Mouse (Mus musculus): ENCODE data around the gene Rai1. TPM values are rescaled to one million over a fixed set of nuclear protein-coding genes. Genes with fewer than 3 reads are reported as not detected.

Rai1 gene
- polyA plus RNA-seq, 1 experiment from 2014 or later = 11.6 TPM

DNA sequence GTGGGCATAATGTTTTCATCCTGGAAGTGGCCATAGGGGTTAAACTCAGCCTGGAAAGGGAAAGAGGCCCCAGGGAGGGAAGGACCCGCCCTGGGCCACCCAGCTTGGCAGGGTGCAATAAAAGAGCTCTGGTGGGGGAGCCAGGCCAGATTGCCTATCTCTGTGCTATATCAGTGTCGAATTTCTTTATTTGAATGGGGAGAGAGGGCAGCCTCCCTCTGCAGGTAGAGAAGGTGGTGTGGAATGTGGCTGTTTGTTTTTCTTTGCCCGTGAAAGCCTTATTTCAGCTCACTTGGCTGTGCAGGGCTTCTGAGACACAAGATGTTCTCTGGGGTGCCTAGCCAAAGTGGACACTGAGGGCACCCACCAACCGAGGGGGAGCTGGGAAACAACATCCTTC, 8.8 kb downstream of the Rai1 start:
- H3K27ac ChIP-seq = peak overlapping the region; percentile 93
- H3K4me2 ChIP-seq = peak overlapping the region; percentile 93
- peaks cover 91% of the 10 kb centered on the region for H3K4me1 ChIP-seq
- WGBS (ENCODE audit: insufficient replicate concordance) = 9% methylated on average over 4 of the region's 4 CpGs
- peak overlapping the region; percentile 86 for H3K9ac ChIP-seq
- H3K36me3 ChIP-seq = no peaks in the 10 kb centered on the region
- H3K4me3 ChIP-seq = peak overlapping the region; percentile 68
- no peaks in the 10 kb centered on the region for H3K9me3 ChIP-seq (replicated peaks)
- H3K27me3 ChIP-seq (replicated peaks) = no peaks in the 10 kb centered on the region
- no peak for ATAC-seq

DNA sequence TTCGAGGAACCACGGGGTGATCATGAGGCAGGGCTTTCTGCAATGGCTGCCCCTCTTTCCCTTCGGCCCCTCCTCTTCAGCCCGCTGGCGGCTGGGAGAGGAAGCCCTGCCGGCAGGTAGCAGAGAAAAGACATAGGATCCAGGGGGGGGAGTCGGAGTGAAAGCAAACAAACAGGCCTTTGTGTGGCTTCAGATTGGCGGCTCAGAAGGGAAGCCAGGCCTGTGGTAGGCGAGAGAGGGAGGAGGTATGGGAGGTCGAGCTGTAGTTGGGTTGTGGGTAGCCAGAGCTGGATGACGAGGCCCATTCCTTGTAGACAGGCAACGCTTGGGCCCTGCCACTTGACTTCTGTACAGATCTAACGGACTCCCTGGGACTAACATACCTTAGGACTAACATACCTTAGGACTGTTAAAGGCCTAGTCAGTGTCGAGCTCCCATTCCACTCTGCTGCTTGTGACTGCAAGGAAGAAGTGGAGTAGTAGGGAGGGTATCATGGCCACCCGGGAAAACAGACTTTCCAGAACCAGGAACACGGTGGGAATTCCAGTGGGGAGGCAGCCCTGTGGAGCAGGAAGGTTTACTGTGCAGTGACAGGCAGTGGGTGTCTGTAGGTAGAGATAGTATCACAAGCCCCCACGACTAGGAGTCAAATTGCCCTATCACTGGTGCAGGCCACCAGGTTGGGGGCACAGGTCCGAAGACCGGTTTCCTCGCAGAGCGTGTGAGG, 9.6 kb downstream of the Rai1 start:
- Histone ChIP-seq H3K4me2 (peak overlapping the region; percentile 93), H3K4me3 (peak overlapping the region; percentile 68), H3K27ac (peak overlapping the region; percentile 93), H3K9ac (peak overlapping the region; percentile 86), H3K4me1 (peaks cover 89% of the 10 kb centered on the region), H3K36me3 (no peaks in the 10 kb centered on the region), H3K27me3 (replicated peaks) (no peaks in the 10 kb centered on the region), H3K9me3 (replicated peaks) (no peaks in the 10 kb centered on the region)
- WGBS (ENCODE audit: insufficient replicate concordance) = 1% methylated on average over 21 of the region's 21 CpGs
- ATAC-seq = peak; percentile 14

DNA sequence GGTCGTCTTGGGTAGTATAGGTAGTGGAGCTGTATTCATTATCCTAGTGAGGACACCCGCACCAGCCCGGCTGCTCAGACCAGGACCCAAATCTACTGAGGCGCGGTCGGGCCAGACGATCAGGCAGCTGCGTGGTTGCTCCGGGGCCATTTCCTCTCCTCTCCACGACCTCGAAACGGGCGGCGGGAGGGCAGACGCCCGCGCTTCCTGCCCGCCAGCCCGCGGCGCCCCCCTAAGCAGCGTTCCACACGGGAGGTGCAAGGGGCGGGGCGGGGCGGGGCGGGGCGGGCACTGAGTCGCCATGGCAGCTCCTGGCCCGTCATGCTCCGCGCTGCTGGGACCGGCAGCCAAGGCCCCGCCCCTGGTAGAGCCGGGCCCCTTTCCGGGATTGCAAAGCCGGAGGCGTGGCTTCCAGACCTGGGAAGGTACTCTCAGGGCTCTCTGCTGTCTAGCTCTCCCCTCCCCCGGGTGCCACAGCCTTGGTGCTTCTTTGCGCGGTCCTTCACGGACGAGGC, 10.3 kb downstream of the Rai1 start:
- peak overlapping the region; percentile 93 for H3K27ac ChIP-seq
- peak overlapping the region; percentile 68 for H3K4me3 ChIP-seq

DNA sequence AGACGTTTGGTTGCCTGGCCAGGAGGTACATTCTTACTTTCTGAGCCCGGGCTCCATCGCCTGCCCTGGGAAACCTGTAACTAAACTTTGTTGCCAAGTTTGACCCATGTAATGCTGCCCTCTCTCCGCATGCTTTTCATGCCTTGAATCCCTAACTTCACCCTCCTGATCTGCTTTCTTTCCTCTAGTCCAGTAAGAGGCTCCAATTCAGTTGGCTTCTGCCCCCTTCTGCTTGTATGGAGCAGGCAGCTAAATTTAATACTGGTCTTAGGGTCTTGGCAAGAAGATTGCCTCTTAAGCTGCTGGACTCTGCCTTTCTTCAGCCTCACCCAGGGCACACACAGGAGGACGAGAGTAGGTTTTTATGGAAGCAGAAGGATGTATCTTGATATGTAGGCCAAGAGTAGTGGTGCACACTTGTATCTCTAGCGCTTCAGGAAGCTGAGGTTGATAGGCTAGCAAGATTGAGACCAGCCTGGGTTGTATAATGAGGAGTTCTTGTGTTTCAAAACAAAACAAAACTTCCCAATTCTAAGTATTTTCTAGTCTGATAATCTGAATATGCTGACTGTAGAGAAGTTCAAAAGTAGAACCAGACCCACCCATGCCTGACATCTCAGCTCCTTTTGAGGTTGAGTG, 10.9 kb downstream of the Rai1 start:
- H3K4me3 ChIP-seq = peak overlapping the region; percentile 68
- H3K27me3 ChIP-seq (replicated peaks) = no peaks in the 10 kb centered on the region
- H3K27ac ChIP-seq = peak overlapping the region; percentile 93
- peak overlapping the region; percentile 86 for H3K9ac ChIP-seq
- peak overlapping the region; percentile 93 for H3K4me2 ChIP-seq
- H3K9me3 ChIP-seq (replicated peaks) = no peaks in the 10 kb centered on the region
- 16% methylated on average over 6 of the region's 6 CpGs for WGBS (ENCODE audit: insufficient replicate concordance)
- H3K4me1 ChIP-seq = peaks cover 89% of the 10 kb centered on the region
- ATAC-seq = 0 out of 2 replicates have a peak, but pooled peaks have one; percentile 1
- no peaks in the 10 kb centered on the region for H3K36me3 ChIP-seq

More for the DNA sequence above, 10.3 kb downstream of the Rai1 start:
- Histone ChIP-seq H3K4me1 (peaks cover 89% of the 10 kb centered on the region), H3K9me3 (replicated peaks) (no peaks in the 10 kb centered on the region), H3K4me2 (peak overlapping the region; percentile 93), H3K27me3 (replicated peaks) (no peaks in the 10 kb centered on the region), H3K36me3 (no peaks in the 10 kb centered on the region), H3K9ac (peak overlapping the region; percentile 86)
- WGBS (ENCODE audit: insufficient replicate concordance) = under 1% methylated on average over 43 of the region's 43 CpGs
- ATAC-seq = peak; percentile 95

DNA sequence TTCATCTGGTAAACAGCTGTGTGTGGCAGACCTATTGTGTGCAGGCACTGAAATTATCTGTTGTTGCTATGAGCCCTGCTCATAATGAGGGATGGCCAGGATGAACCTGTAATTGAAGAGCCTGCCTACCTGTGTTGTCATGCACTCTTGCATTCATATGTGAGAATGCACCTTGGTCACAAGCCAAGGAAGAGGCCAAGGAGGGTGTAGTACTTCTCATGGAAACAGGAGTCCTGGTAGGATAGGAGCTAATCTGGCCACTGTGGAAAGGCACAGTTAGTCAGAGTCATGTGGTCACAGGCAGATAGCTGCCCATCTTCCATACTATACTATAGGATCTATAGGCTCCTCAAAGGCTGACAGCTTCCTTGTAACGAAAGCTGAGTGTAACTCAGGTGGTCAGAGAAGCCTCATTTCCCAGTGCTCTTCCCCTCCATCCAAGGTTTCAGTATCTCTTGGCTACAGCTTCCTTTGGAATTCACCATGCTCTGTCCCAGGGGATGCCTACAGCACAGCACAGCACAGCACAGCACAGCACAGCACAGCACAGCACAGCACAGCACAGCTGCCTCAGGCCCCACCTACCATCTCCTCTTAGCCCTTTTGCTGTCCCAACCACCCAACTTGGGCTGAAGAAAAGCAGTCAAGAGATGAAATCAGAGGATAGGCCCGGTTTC, 15.9 kb downstream of the Rai1 start:
- Histone ChIP-seq H3K4me1 (peaks cover 77% of the 10 kb centered on the region), H3K4me3 (no peak overlapping the region), H3K4me2 (no peak overlapping the region), H3K27ac (no peak overlapping the region), H3K9me3 (replicated peaks) (no peaks in the 10 kb centered on the region), H3K27me3 (replicated peaks) (no peaks in the 10 kb centered on the region), H3K9ac (no peak overlapping the region), H3K36me3 (no peaks in the 10 kb centered on the region)
- 69% methylated on average over 2 of the region's 2 CpGs for WGBS (ENCODE audit: insufficient replicate concordance)
- no peak for ATAC-seq

DNA sequence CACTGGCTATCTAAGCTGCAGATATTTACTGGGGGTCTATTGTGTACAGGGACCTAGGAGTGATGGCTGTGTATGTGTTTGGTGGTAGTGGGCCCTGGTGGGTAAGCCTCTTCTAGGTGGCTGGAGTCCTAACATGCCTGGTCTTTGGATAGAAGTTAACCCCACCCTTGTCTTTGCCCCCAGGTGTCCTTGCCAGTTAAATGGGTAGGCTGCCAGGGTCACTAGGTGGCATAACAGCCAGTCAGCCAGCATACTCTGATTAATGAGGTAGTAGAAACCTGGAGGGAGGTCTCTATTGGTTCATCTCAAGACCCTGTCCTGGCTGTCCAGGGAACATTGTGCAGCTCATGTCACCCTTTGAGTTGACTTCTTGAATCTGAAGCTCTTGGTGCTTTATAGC, 17.8 kb downstream of the Rai1 start:
- peaks cover 77% of the 10 kb centered on the region for H3K4me1 ChIP-seq
- no peaks in the 10 kb centered on the region for H3K27me3 ChIP-seq (replicated peaks)

DNA sequence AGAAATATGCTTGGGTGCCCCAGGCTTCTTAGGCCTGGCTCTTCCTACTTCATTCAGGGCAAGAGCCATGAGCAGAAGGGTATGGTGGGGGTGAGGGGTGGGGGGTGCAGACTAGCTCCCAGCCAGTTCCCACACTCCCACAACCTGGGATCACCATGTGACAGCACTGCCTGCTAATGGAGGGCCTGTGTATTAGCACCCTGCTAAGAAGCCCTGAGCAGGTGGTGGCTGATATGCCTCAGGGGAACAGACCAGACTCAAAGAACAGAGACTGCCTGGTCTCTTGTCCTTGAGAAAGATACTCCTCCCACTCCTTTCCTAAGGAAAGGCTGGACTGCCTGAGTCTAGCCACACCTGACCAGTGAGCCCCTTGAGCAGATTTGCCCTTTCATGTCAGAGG, 22.2 kb downstream of the Rai1 start:
- Histone ChIP-seq H3K9ac (no peak overlapping the region), H3K27ac (no peak overlapping the region), H3K9me3 (replicated peaks) (no peaks in the 10 kb centered on the region), H3K27me3 (replicated peaks) (no peaks in the 10 kb centered on the region), H3K4me2 (no peak overlapping the region), H3K4me1 (peaks cover 54% of the 10 kb centered on the region), H3K4me3 (no peak overlapping the region), H3K36me3 (peaks cover 6% of the 10 kb centered on the region; the same call in 1 of the 2 replicates)
- ATAC-seq = no peak

More for the DNA sequence above, 17.8 kb downstream of the Rai1 start:
- no peak overlapping the region for H3K27ac ChIP-seq
- H3K9ac ChIP-seq = no peak overlapping the region
- no peaks in the 10 kb centered on the region for H3K9me3 ChIP-seq (replicated peaks)
- no peak overlapping the region for H3K4me2 ChIP-seq
- ATAC-seq = no peak
- H3K36me3 ChIP-seq = no peaks in the 10 kb centered on the region
- H3K4me3 ChIP-seq = no peak overlapping the region

DNA sequence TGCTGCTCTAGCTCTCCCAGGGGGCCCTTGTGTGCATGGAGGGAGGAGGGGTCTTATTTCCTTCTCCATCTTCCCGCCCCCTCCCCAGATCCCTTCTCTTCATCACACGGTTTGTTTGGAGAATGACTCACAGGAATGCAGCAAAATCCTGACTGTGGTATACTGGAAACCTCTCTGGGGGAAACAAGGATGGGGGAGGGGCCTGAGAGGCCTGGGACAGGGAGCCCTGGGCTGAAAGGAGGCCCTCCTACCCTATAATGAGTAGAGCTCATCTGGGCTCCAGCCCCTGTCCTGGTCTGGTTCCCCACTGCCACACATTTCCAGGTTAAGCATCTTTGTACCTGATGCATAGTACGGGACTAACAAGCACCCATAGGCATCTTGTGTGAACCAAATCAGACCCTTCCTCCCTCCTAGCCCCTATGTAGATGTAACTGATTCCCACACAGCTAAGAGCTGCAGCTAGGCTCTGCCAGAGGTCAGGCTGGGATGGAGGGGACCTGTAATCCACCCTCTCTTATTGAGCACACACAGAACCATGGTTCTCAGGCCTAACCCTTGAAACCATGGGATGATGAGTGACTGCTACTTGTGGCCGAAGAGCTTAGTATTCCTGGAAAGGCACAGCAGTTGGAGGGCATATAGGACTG, 23.2 kb downstream of the Rai1 start:
- ATAC-seq = peak; percentile 38; the same call in 1 of the 2 replicates
- peaks cover 6% of the 10 kb centered on the region; the same call in 1 of the 2 replicates for H3K36me3 ChIP-seq

DNA sequence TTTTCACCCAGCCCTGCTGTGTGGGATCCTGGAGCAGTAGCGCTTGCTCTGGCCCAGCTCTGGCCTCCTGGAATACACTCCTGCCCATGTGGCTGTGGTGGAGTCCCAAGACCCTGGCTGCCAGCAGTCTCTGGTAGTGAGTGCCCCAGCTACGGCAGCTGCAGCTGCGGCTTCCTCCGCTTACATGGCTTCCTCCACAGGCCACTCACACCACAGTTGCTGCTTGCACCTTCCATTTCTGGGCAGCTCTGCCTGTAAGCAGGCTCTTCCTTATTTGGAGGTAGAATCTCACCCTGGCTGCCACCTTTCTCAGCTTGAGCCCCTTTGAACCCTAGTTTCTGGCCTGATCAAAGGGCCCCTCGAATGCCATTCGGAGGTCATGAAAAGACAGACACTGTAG, 25.7 kb downstream of the Rai1 start:
- no peak overlapping the region for H3K9ac ChIP-seq
- H3K4me1 ChIP-seq = peaks cover 66% of the 10 kb centered on the region
- 65% methylated on average over 6 of the region's 6 CpGs for WGBS (ENCODE audit: insufficient replicate concordance)
- H3K4me3 ChIP-seq = no peak overlapping the region
- peaks cover 6% of the 10 kb centered on the region; the same call in 1 of the 2 replicates for H3K36me3 ChIP-seq
- H3K9me3 ChIP-seq (replicated peaks) = no peaks in the 10 kb centered on the region
- H3K27me3 ChIP-seq (replicated peaks) = no peaks in the 10 kb centered on the region
- H3K27ac ChIP-seq = no peak overlapping the region
- H3K4me2 ChIP-seq = no peak overlapping the region
- ATAC-seq = no peak

More for the DNA sequence above, 23.2 kb downstream of the Rai1 start:
- Histone ChIP-seq H3K27ac (no peak overlapping the region), H3K27me3 (replicated peaks) (no peaks in the 10 kb centered on the region), H3K9me3 (replicated peaks) (no peaks in the 10 kb centered on the region), H3K4me1 (peaks cover 60% of the 10 kb centered on the region), H3K4me2 (no peak overlapping the region), H3K9ac (no peak overlapping the region), H3K4me3 (no peak overlapping the region)
- WGBS (ENCODE audit: insufficient replicate concordance) = 56% methylated on average over 4 of the region's 4 CpGs

DNA sequence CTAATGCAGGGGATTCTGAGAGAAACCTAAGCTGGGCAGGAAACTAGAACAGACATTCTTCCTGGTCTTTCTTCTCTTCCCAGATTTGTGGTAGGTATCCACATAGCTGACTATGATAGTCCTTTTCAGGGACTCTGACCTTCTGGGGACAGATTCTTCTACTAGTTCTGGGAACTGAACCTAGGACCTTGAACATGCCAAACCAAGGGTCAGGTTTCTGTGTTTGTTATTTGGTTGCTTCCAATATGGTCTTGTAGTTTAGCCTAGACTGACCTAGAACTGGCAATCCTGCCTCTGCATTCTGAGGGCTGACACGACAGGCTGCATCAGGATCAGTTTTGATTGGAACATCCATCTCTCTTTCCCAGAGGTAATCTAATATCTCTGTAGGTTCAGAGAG, 27.2 kb downstream of the Rai1 start:
- WGBS (ENCODE audit: insufficient replicate concordance) = 60% methylated on average over 1 of the region's 1 CpGs
- no peaks in the 10 kb centered on the region for H3K27me3 ChIP-seq (replicated peaks)
- ATAC-seq = no peak
- H3K4me3 ChIP-seq = no peak overlapping the region
- H3K27ac ChIP-seq = no peak overlapping the region
- no peak overlapping the region for H3K4me2 ChIP-seq
- peaks cover 54% of the 10 kb centered on the region for H3K4me1 ChIP-seq
- H3K36me3 ChIP-seq = peaks cover 6% of the 10 kb centered on the region; the same call in 1 of the 2 replicates
- H3K9me3 ChIP-seq (replicated peaks) = no peaks in the 10 kb centered on the region
- H3K9ac ChIP-seq = no peak overlapping the region

DNA sequence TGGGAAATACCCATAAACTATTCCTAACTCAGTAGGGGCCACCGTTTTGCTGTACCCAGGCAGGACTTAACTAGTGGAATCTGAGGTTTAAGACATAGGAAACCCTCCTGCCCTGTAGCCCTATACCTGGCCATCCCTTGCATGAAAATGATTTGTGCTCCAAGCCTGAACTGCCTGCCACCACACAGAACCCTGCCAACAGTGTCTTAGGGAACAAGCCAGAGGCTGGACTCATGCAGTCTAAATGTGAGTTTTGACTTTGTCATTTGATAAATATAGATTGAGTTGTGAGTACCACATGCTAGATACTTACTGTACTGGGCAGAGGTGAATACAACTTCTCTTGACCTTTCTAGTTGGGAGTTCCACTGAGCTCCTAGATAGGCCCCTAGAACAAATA, 31.7 kb downstream of the Rai1 start:
- no peak overlapping the region for H3K27ac ChIP-seq
- ATAC-seq = no peak
- H3K4me3 ChIP-seq = no peak overlapping the region
- H3K4me1 ChIP-seq = peaks cover 67% of the 10 kb centered on the region
- WGBS (ENCODE audit: insufficient replicate concordance) = 73% methylated on average over 1 of the region's 1 CpGs
- H3K9me3 ChIP-seq (replicated peaks) = no peaks in the 10 kb centered on the region
- no peak overlapping the region for H3K4me2 ChIP-seq
- no peak overlapping the region for H3K9ac ChIP-seq
- peaks cover 28% of the 10 kb centered on the region for H3K27me3 ChIP-seq (replicated peaks)
- no peaks in the 10 kb centered on the region for H3K36me3 ChIP-seq

DNA sequence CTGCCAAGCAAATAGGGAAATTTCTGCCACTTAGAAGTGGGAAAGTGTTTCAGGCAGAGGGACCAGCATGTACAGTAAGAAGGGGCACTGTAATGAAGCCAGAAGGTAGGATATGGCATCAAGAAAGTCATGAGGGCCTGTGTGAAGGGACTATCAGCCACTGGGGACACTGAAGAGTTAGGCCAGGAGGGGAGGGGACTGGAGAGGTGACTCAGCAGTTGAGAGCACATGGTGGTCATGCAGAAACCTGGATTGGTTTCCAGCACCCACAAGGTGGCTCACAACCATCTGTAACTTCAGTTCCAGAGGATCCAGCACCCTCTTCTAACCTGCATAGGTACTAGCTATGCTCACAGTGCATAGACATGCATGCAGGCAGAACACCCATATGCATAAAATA, 32.4 kb downstream of the Rai1 start:
- no peaks in the 10 kb centered on the region for H3K9me3 ChIP-seq (replicated peaks)
- no peak overlapping the region for H3K4me3 ChIP-seq
- H3K9ac ChIP-seq = no peak overlapping the region
- H3K4me2 ChIP-seq = no peak overlapping the region
- ATAC-seq = no peak
- H3K36me3 ChIP-seq = no peaks in the 10 kb centered on the region
- peaks cover 70% of the 10 kb centered on the region for H3K4me1 ChIP-seq
- no peak overlapping the region for H3K27ac ChIP-seq
- peaks cover 28% of the 10 kb centered on the region for H3K27me3 ChIP-seq (replicated peaks)
